Mouse (Mus musculus) ES-E14 (cell line): ENCODE measurements around the gene Siglec1.

ENCODE experiments used
- CHD2 ChIP-seq: IDR thresholded peaks from 2 replicates; pipeline ENCODE4 v1.6.1; 2014; ENCODE audit warnings: mild to moderate bottlenecking, low read depth, low read length, inconsistent platforms
- HCFC1 ChIP-seq: IDR thresholded peaks from 2 replicates; pipeline ENCODE4 v1.6.1; 2012; ENCODE audit warnings: low read length, inconsistent platforms, borderline replicate concordance; ENCODE audit not compliant: insufficient read depth
- MAFK ChIP-seq: IDR thresholded peaks from 2 replicates; pipeline ENCODE4 v1.6.1; 2014; ENCODE audit warnings: mild to moderate bottlenecking, low read depth, low read length, inconsistent platforms; ENCODE audit not compliant: insufficient read depth
- ZC3H11A ChIP-seq: IDR thresholded peaks from 2 replicates; pipeline ENCODE4 v1.6.1; 2012; ENCODE audit warnings: low read depth, mild to moderate bottlenecking, inconsistent platforms, low read length, borderline replicate concordance
- ZNF384 ChIP-seq: IDR thresholded peaks from 2 replicates; pipeline ENCODE4 v1.6.1; 2012; ENCODE audit warnings: low read depth, low read length, inconsistent platforms

- no peak for TF ChIP-seq ZC3H11A
- no peak for TF ChIP-seq MAFK
- no peak for TF ChIP-seq CHD2
- TF ChIP-seq HCFC1: no peak
- TF ChIP-seq ZNF384: no peak
Measured at GRCm38 (mm10) chr2:131090852-131091251, 4.3 kb upstream of the Siglec1 start.
